Mouse (Mus musculus) MEL (cell line): ENCODE data around the gene Rtca. TPM values are rescaled to one million over a fixed set of nuclear protein-coding genes. Genes with fewer than 3 reads are reported as not detected.

Source experiments
- DNase-seq: peaks from one replicate; pipeline ENCODE4 v3.0.0; 2011; ENCODE audit warnings: low read depth, low spot score
- H3K27ac ChIP-seq: 2 replicates; pipeline ENCODE4 v1.5.1; 2012; ENCODE audit warnings: low read depth, mild to moderate bottlenecking, control low read depth, low read length, moderate library complexity; ENCODE audit not compliant: control insufficient read depth
- H3K27me3 ChIP-seq, 2 experiments: fragments of 150-350 bp in 1 of 2; sonication (generic) in 1 of 2; 2 replicates each; pipeline ENCODE4 v1.6.1; 2012; ENCODE audit warnings: low read length in 2 of 2, mild to moderate bottlenecking in 2 of 2, improper control_type of control experiment in 1 of 2, moderate library complexity in 1 of 2; ENCODE audit not compliant: insufficient read depth in 2 of 2, control insufficient read depth in 1 of 2
- H3K36me3 ChIP-seq, 2 experiments: 2 replicates each; pipeline ENCODE4 v1.6.1; 2012 to 2014; ENCODE audit warnings: low read length in 2 of 2, improper control_type of control experiment in 1 of 2, inconsistent platforms in 1 of 2, mild to moderate bottlenecking in 1 of 2; ENCODE audit not compliant: insufficient read depth in 2 of 2, control insufficient read depth in 1 of 2
- H3K4me1 ChIP-seq, 2 experiments: fragments of 150-350 bp in 1 of 2; sonication (generic) in 1 of 2; 2 replicates each; pipeline ENCODE4 v1.6.1; 2012; ENCODE audit warnings: low read length in 2 of 2, improper control_type of control experiment in 1 of 2, mild to moderate bottlenecking in 1 of 2; ENCODE audit not compliant: insufficient read depth in 2 of 2, control insufficient read depth in 1 of 2
- H3K4me3 ChIP-seq, 2 experiments: fragments of 150-350 bp in 1 of 2; sonication (generic) in 1 of 2; 2 replicates each; pipeline ENCODE4 v1.5.1; 2012; ENCODE audit warnings: low read depth in 2 of 2, low read length in 2 of 2, mild to moderate bottlenecking in 2 of 2, moderate library complexity in 2 of 2, control low read depth in 1 of 2, improper control_type of control experiment in 1 of 2; ENCODE audit not compliant: control insufficient read depth in 1 of 2, insufficient read depth in 1 of 2
- H3K79me2 ChIP-seq: 2 replicates; pipeline ENCODE4 v1.6.1; 2012; ENCODE audit warnings: mild to moderate bottlenecking, low read length, moderate library complexity; ENCODE audit not compliant: control insufficient read depth, poor library complexity, insufficient read depth
- H3K9ac ChIP-seq: 2 replicates; pipeline ENCODE4 v1.6.1; 2012; ENCODE audit warnings: low read depth, mild to moderate bottlenecking, control low read depth, low read length, moderate library complexity; ENCODE audit not compliant: control insufficient read depth, poor library complexity, severe bottlenecking
- H3K9me3 ChIP-seq: fragments of 150-350 bp; sonication (generic); replicated peaks from 2 replicates; pipeline ENCODE4 v1.6.1; 2012; ENCODE audit warnings: mild to moderate bottlenecking, low read length, improper control_type of control experiment, moderate library complexity; ENCODE audit not compliant: insufficient read depth
- BHLHE40 ChIP-seq: IDR thresholded peaks from 2 replicates; pipeline ENCODE4 v1.6.1; 2012; ENCODE audit warnings: low read depth, mild to moderate bottlenecking, inconsistent platforms, low read length, improper control_type of control experiment, borderline replicate concordance
- CHD2 ChIP-seq: IDR thresholded peaks from 2 replicates; pipeline ENCODE4 v1.6.1; 2011; ENCODE audit warnings: low read length, improper control_type of control experiment
- CTCF ChIP-seq, 3 experiments: IDR thresholded peaks in 2 of 3; conservative IDR thresholded peaks in 1 of 3; 2 replicates each; pipeline ENCODE4 v1.5.1; 2011 to 2012; ENCODE audit warnings: low read length in 3 of 3, low read depth in 2 of 3, mild to moderate bottlenecking in 2 of 3, improper control_type of control experiment in 1 of 3, inconsistent platforms in 1 of 3, mixed read lengths in 1 of 3, moderate library complexity in 1 of 3; ENCODE audit not compliant: control insufficient read depth in 1 of 3, insufficient read depth in 1 of 3, poor library complexity in 1 of 3, severe bottlenecking in 1 of 3
- E2F4 ChIP-seq: IDR thresholded peaks from 2 replicates; pipeline ENCODE4 v1.6.1; 2011; ENCODE audit warnings: low read depth, low read length, improper control_type of control experiment, borderline replicate concordance
- ETS1 ChIP-seq: IDR thresholded peaks from 2 replicates; pipeline ENCODE4 v1.6.1; 2012; ENCODE audit warnings: low read depth, mild to moderate bottlenecking, inconsistent platforms, low read length, improper control_type of control experiment, moderate library complexity
- GATA1 ChIP-seq: IDR thresholded peaks from 2 replicates; pipeline ENCODE4 v1.6.1; 2011; ENCODE audit warnings: low read depth, low read length, improper control_type of control experiment
- KAT2A ChIP-seq: conservative IDR thresholded peaks from 2 replicates; pipeline ENCODE4 v1.6.1; 2012; ENCODE audit warnings: low read depth, low read length, improper control_type of control experiment, inconsistent platforms
- MEF2A ChIP-seq: IDR thresholded peaks from 2 replicates; pipeline ENCODE4 v1.6.1; 2014; ENCODE audit warnings: low read depth, mild to moderate bottlenecking, inconsistent platforms, low read length, improper control_type of control experiment; ENCODE audit not compliant: poor library complexity, insufficient replicate concordance, severe bottlenecking; ENCODE audit errors: extremely low read depth
- MYB ChIP-seq: IDR thresholded peaks from 2 replicates; pipeline ENCODE4 v1.6.1; 2011; ENCODE audit warnings: mild to moderate bottlenecking, low read depth, low read length, improper control_type of control experiment
- NELFE ChIP-seq: IDR thresholded peaks from 2 replicates; pipeline ENCODE4 v1.6.1; 2011; ENCODE audit warnings: low read depth, low read length, improper control_type of control experiment
- NRF1 ChIP-seq: IDR thresholded peaks from 2 replicates; pipeline ENCODE4 v1.6.1; 2014; ENCODE audit warnings: low read depth, mild to moderate bottlenecking, inconsistent platforms, low read length, improper control_type of control experiment, moderate library complexity; ENCODE audit not compliant: poor library complexity, insufficient read depth, severe bottlenecking
- RAD21 ChIP-seq: IDR thresholded peaks from 2 replicates; pipeline ENCODE4 v1.6.1; 2011; ENCODE audit warnings: mild to moderate bottlenecking, low read depth, low read length, improper control_type of control experiment
- TAL1 ChIP-seq: IDR thresholded peaks from 2 replicates; pipeline ENCODE4 v1.6.1; 2012; ENCODE audit warnings: mild to moderate bottlenecking, inconsistent platforms, low read length, moderate library complexity, mixed read lengths
- TBP ChIP-seq: IDR thresholded peaks from 2 replicates; pipeline ENCODE4 v1.8.0; 2011; ENCODE audit warnings: low read depth, low read length, improper control_type of control experiment
- UBTF ChIP-seq: IDR thresholded peaks from 2 replicates; pipeline ENCODE4 v1.6.1; 2012; ENCODE audit warnings: low read depth, mild to moderate bottlenecking, inconsistent platforms, low read length, improper control_type of control experiment, moderate library complexity, borderline replicate concordance; ENCODE audit not compliant: insufficient read depth
- USF1 ChIP-seq: IDR thresholded peaks from 2 replicates; pipeline ENCODE4 v1.6.1; 2014; ENCODE audit warnings: low read depth, mild to moderate bottlenecking, inconsistent platforms, low read length, improper control_type of control experiment, moderate library complexity
- ZC3H11A ChIP-seq: IDR thresholded peaks from 2 replicates; pipeline ENCODE4 v1.6.1; 2012; ENCODE audit warnings: low read depth, mild to moderate bottlenecking, inconsistent platforms, low read length, improper control_type of control experiment
- ZMIZ1 ChIP-seq: IDR thresholded peaks from 2 replicates; pipeline ENCODE4 v1.6.1; 2012; ENCODE audit warnings: low read depth, mild to moderate bottlenecking, inconsistent platforms, low read length, improper control_type of control experiment, moderate library complexity
- polyA plus RNA-seq, 2 experiments: library from polyadenylated mRNA; stranded (reverse) in 1 of 2; unstranded in 1 of 2; fragments of >175 nt in 1 of 2; fragments of >200 nt in 1 of 2; gene quantifications; 2 replicates each; pipeline versions ENCODE4 v1.2.1 to v1.2.4; 2012; ENCODE audit warnings: low replicate concordance in 2 of 2, low read depth in 1 of 2; ENCODE audit not compliant: insufficient read length in 2 of 2, insufficient read depth in 1 of 2, missing spikeins in 1 of 2
- total RNA-seq: library from RNA; depleted of rRNA; stranded (reverse); fragments of 300-350 nt; gene quantifications from 2 replicates; pipeline ENCODE4 v1.2.3, GENCODE M21; 2012

Gene Rtca
- total and polyA plus RNA-seq, 3 experiments: 68.3 to 307 (median 68.6) TPM

DNA sequence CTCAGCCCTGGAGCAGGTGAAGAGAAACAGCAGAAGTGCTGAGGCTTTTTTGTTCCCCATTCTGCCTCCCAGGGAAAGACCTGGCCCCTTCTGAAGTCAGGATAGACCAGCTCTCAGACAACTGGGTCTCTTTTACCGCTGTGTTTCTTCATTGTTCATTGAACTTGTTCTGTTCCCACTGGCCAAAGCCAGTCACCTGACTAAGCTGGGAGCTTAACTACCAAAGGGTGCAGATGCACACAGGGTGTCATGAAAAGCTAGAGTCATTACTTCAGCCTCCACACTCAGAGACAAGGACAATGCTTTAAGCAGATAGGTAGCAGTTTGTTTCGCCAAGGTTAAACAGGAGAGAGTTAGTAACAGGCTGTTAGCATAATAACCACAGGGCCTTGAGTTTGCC is 34.1 kb upstream of the Rtca start:
- Histone ChIP-seq H3K79me2 (no peaks in the 10 kb centered on the region), H3K9ac (no peak overlapping the region), H3K36me3 (peaks cover 2 to 3% of the 10 kb centered on the region in 2 experiments; a peak in 2 of 4 replicates), H3K9me3 (no peaks in the 10 kb centered on the region), H3K27ac (no peak overlapping the region), H3K4me1 (0 out of 4 replicates have a peak, but pooled peaks cover 0 to 7% of the 10 kb centered on the region in 2 experiments), H3K4me3 (no peak overlapping the region), H3K27me3 (no peaks in the 10 kb centered on the region)
- TF ChIP-seq RAD21 (no peak), CHD2 (no peak), ZC3H11A (no peak), ZMIZ1 (no peak), ETS1 (no peak), CTCF (IDR thresholded peaks at IDR 0.05 in 2 of 3, conservative IDR thresholded peaks at IDR 0.05 in 1 of 3; ENCODE audit: control insufficient read depth in 1 of 3, insufficient read depth in 1 of 3, low read depth in 2 of 3, low read length in 3 of 3, poor library complexity in 1 of 3, severe bottlenecking in 1 of 3) (no peak), UBTF (no peak), USF1 (no peak), KAT2A (no peak)
- no peak for DNase-seq

DNA sequence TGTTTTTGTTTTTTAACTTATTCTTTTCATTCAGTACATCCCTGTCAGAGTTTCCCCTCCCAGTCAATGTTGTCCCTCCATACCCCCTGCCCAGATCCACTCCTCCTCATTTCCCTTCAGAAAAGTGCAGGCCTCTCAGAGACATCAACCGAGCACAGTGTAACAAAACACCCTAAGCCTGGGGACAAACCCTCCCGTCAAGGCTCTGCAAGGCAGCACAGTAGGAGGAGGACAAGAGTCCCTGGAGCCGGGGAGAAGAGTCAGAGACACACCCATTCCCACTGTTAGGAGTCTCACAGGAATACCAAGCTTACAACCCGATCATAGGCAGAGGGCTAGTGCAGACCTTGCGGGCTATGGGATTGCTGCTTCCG is 29.2 kb upstream of the Rtca start:
- peaks cover 7 to 16% of the 10 kb centered on the region in 2 experiments for H3K4me1 ChIP-seq
- H3K36me3 ChIP-seq: peaks cover 0 to 14% of the 10 kb centered on the region in 2 experiments; a peak in 3 of 4 replicates
- no peaks in the 10 kb centered on the region for H3K27me3 ChIP-seq
- H3K9me3 ChIP-seq: no peaks in the 10 kb centered on the region
- H3K4me3 ChIP-seq: no peak overlapping the region
- DNase-seq: no peak
- H3K27ac ChIP-seq: no peak overlapping the region
- H3K79me2 ChIP-seq: no peaks in the 10 kb centered on the region
- no peak overlapping the region for H3K9ac ChIP-seq
- TF ChIP-seq GATA1 (no peak), NRF1 (no peak), TBP (no peak), MYB (no peak), ZMIZ1 (no peak), MEF2A (no peak), TAL1 (no peak), CTCF (IDR thresholded peaks at IDR 0.05 in 2 of 3, conservative IDR thresholded peaks at IDR 0.05 in 1 of 3; ENCODE audit: control insufficient read depth in 1 of 3, insufficient read depth in 1 of 3, low read depth in 2 of 3, low read length in 3 of 3, poor library complexity in 1 of 3, severe bottlenecking in 1 of 3) (no peak), BHLHE40 (no peak), NELFE (no peak), USF1 (no peak), E2F4 (no peak)
